Mouse (Mus musculus): ENCODE measurements around the gene Zbtb21.

DNA sequence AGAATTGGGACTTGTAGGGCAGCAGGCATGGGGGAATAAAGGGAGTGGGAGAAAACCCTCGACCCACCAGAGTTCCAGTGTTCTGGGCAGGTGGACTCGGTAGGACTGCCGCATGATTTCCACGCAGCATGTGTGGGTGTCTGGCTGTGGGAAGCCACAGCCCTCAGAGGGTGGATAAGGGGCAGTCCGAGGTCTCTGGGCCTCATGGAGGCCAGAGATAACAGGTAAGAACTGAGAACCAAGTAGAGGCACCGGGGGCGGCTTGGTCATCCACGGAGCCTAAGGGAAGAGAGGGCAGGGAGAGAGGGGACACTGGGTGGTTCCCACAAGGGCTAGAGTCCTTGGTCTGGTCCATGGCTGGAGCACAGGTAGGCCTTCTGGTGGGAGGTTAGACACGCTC is 36.0 kb downstream of the Zbtb21 start:
- TF ChIP-seq CTCF (IDR thresholded peaks at IDR 0.05; ENCODE audit: insufficient read depth, low read length) (no peak), POLR2A (IDR thresholded peaks at IDR 0.05; ENCODE audit: borderline replicate concordance, extremely low read depth, low read depth, low read length) (no peak)

Measured in lung, adult 2 months (tissue).